Mouse (Mus musculus): ENCODE measurements around the gene Dgkg.
A peak's percentile ranks its signal among the peaks of the same experiment; 100 is the strongest.

Dgkg gene

GRCm38 (mm10) chr16:22656533-22657444, at the start of gene Dgkg:
Gene Dgkg, minus strand, starts transcription at chr16:22657221.
- peak; percentile 21 for DNase-seq (ENCODE audit: low read depth, low spot score)

- DNase-seq (ENCODE audit: low read depth, low spot score), result no peak
Measured at GRCm38 (mm10) chr16:22704946-22705345, 47.9 kb upstream of the Dgkg start.

- no peak for DNase-seq (ENCODE audit: low read depth, low spot score)
Measured at GRCm38 (mm10) chr16:22704136-22704535, 47.1 kb upstream of the Dgkg start.

- no peak for DNase-seq (ENCODE audit: low read depth, low spot score)
Measured at GRCm38 (mm10) chr16:22698846-22699760, 42.1 kb upstream of the Dgkg start.

- DNase-seq (ENCODE audit: low read depth, low spot score), result no peak
Measured at GRCm38 (mm10) chr16:22698101-22698500, 41.1 kb upstream of the Dgkg start.

- no peak for DNase-seq (ENCODE audit: low read depth, low spot score)
Measured at GRCm38 (mm10) chr16:22689622-22690021, 32.6 kb upstream of the Dgkg start.

GRCm38 (mm10) chr16:22687711-22688230, 30.8 kb upstream of the Dgkg start:
- no peak for DNase-seq (ENCODE audit: low read depth, low spot score)

- no peak for DNase-seq (ENCODE audit: low read depth, low spot score)
Measured at GRCm38 (mm10) chr16:22683605-22684004, 26.6 kb upstream of the Dgkg start.

- no peak for DNase-seq (ENCODE audit: low read depth, low spot score)
Measured at GRCm38 (mm10) chr16:22682727-22683126, 25.7 kb upstream of the Dgkg start.

GRCm38 (mm10) chr16:22679641-22680040, 22.6 kb upstream of the Dgkg start:
- no peak for DNase-seq (ENCODE audit: low read depth, low spot score)

GRCm38 (mm10) chr16:22674636-22675035, 17.6 kb upstream of the Dgkg start:
- DNase-seq (ENCODE audit: low read depth, low spot score), result no peak

- no peak for DNase-seq (ENCODE audit: low read depth, low spot score)
Measured at GRCm38 (mm10) chr16:22674164-22674563, 17.1 kb upstream of the Dgkg start.

GRCm38 (mm10) chr16:22664033-22664432, 7.0 kb upstream of the Dgkg start:
- DNase-seq (ENCODE audit: low read depth, low spot score), result no peak

GRCm38 (mm10) chr16:22663136-22663535, 6.1 kb upstream of the Dgkg start:
- no peak for DNase-seq (ENCODE audit: low read depth, low spot score)

GRCm38 (mm10) chr16:22661076-22661475, 4.1 kb upstream of the Dgkg start:
- no peak for DNase-seq (ENCODE audit: low read depth, low spot score)

GRCm38 (mm10) chr16:22657874-22658789, 1.1 kb upstream of the Dgkg start:
- peak; percentile 8 for DNase-seq (ENCODE audit: low read depth, low spot score)

- no peak for DNase-seq (ENCODE audit: low read depth, low spot score)
Measured at GRCm38 (mm10) chr16:22655812-22656211, 1.2 kb downstream of the Dgkg start.

GRCm38 (mm10) chr16:22655223-22655622, 1.8 kb downstream of the Dgkg start:
- DNase-seq (ENCODE audit: low read depth, low spot score), result peak; percentile 6

GRCm38 (mm10) chr16:22654477-22654835, 2.6 kb downstream of the Dgkg start:
- no peak for DNase-seq (ENCODE audit: low read depth, low spot score)

GRCm38 (mm10) chr16:22653817-22654476, 3.1 kb downstream of the Dgkg start:
- DNase-seq (ENCODE audit: low read depth, low spot score), result no peak

GRCm38 (mm10) chr16:22651244-22651643, 5.8 kb downstream of the Dgkg start:
- no peak for DNase-seq (ENCODE audit: low read depth, low spot score)
